In the genomic region with DNA sequence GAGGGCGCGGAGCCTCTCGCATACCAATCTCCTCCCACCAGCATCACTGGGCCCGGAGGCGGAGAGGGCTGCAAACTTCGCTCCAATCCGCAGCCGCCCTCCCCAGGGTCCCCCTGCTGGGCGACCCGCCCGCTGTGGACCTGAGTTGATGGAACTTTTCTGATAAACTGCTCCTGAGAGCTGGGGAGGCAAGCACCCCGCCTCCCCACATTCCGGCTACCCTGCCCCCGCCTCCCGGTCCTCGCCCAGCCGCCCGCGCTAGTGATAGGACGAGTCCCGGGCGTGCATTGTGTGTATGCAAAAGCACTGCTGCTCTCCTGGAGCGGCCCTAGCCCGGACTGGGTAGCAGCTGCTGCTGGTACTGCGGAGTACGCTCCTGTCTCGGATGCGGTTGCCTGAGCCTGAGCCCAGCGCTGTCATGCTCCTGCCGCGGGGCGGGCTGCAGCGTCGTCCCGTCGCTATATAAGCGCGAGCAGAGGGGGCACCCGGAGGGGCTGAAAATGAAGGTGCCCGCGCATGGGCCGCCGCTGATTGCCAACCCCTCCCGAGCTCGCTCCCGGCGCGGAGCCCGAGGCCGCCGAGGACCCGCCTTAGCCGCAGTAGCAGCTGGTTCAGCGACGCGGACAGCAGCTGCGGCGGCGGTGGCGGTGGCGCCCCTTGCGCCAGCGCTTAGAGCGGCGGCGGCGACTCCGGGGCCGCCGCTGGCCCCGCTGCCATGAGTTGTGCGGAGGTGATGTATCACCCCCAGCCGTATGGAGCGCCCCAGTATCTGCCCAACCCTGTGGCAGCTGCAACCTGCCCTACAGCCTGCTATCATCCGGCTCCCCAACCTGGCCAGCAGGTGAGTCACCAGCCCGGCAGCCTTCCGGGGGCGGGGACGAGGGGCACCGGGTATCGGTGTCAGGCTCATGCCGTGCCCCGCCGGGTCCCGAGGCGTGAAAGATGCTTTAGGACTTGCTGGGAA, we compare ENCODE assay signal across 7 mouse cellular contexts. TPM values are rescaled to one million over a fixed set of nuclear protein-coding genes. Genes with fewer than 3 reads are reported as not detected.
DNase-seq lines count a peak whose midpoint lies in the region; ATAC-seq lines count a peak whose summit lies in the region.

Vgll3 (plus strand) TSS at position 340 of the 964 bp plus-strand sequence.

- peak; percentile 12 for DNase-seq in adrenal gland, adult 8-10 months
- DNase-seq in embryo, embryonic 11 days, result peak; percentile 91
- DNase-seq in gastrocnemius, postnatal 4 days (ENCODE audit: low spot score in 2 of 2), result peak; percentile 63 to 74
- peak; percentile 68 for DNase-seq in left cerebral cortex, postnatal 4 days
- peak; percentile 86 for DNase-seq in mesoderm, embryonic 11.5 days (ENCODE audit: low read depth, low spot score)
- peak; percentile 56 for DNase-seq in skeletal muscle tissue, adult 2 months (ENCODE audit: low read depth, low spot score)

- peak within 1 kb of the TSS; percentile 2; the same call in 1 of the 2 replicates for H3K27ac ChIP-seq in intestine, embryonic 15.5 days

- no peaks in the 10 kb centered on the region for H3K36me3 ChIP-seq in intestine, embryonic 15.5 days

- intact Hi-C loops in left cerebral cortex, postnatal 4 days (cut with DNase I), result no loop called here

- no peaks in the 10 kb centered on the region for H3K9me3 ChIP-seq in intestine, embryonic 15.5 days

- H3K4me2 ChIP-seq in intestine, embryonic 15.5 days (replicated peaks), result peak within 1 kb of the TSS; percentile 97

- H3K4me3 ChIP-seq in intestine, embryonic 15.5 days (replicated peaks), result peak within 1 kb of the TSS; percentile 70

- ATAC-seq in intestine, embryonic 15.5 days, result peak; percentile 97

- no peaks in the 10 kb centered on the region for H3K27me3 ChIP-seq in intestine, embryonic 15.5 days (replicated peaks)

- no peaks in the 10 kb centered on the region; the same call in 1 of the 2 replicates for H3K4me1 ChIP-seq in intestine, embryonic 15.5 days (replicated peaks)

- H3K9ac ChIP-seq in intestine, embryonic 15.5 days, result peak within 1 kb of the TSS; percentile 51

- under 1% methylated on average over 86 of the region's 86 CpGs for WGBS in intestine, embryonic 15.5 days

RNA-seq across cellular contexts. Expression of gene Vgll3, which starts in this region (rescaled TPM):
- 10 to 100 TPM in 1 of 4 experiments, 1 to 10 TPM in 3; 2.0 to 10.5 (median 3.6) TPM for total RNA-seq in adrenal gland, adult 8-10 months (2022)
- 10 to 100 TPM; 29.4 to 31.1 TPM for total RNA-seq in gastrocnemius, postnatal 4 days (2021)
- polyA plus RNA-seq in intestine, embryonic 15.5 days (2015; fragmentation: Nextera tagmentation; extraction: Ambion mirVana), result 3.7 and 4.3 TPM in 2 replicates
- total RNA-seq in left cerebral cortex, postnatal 4 days (2021), result 1 to 10 TPM; 2.0 to 2.9 TPM

Comparison
In these comparisons a context has a peak if more than half of its experiments do, and no peak if none do; other contexts are left out.
1. Peak in every context shown above with its lines: DNase-seq, ATAC-seq, H3K4me3 ChIP-seq and H3K27ac ChIP-seq.
2. DNase-seq: peak in every context shown above with its lines; median percentile 91 in embryo, embryonic 11 days; 86 in mesoderm, embryonic 11.5 days; 68 in gastrocnemius, postnatal 4 days; 68 in left cerebral cortex, postnatal 4 days; 56 in skeletal muscle tissue, adult 2 months; 12 in adrenal gland, adult 8-10 months.